Mouse (Mus musculus) ES-E14 (cell line): ENCODE results near the gene Dolk.

Experiments used
- CHD2 ChIP-seq: IDR thresholded peaks from 2 replicates; pipeline ENCODE4 v1.6.1; 2014; ENCODE audit warnings: mild to moderate bottlenecking, low read depth, low read length, inconsistent platforms
- HCFC1 ChIP-seq: IDR thresholded peaks from 2 replicates; pipeline ENCODE4 v1.6.1; 2012; ENCODE audit warnings: low read length, inconsistent platforms, borderline replicate concordance; ENCODE audit not compliant: insufficient read depth

- TF ChIP-seq CHD2: no peak
- no peak for TF ChIP-seq HCFC1
Observed at GRCm38 (mm10) chr2:30257699-30258460, 28.3 kb downstream of the Dolk start.
